Mouse (Mus musculus): ENCODE data around the gene Cgn.

- TF ChIP-seq POLR2A (IDR thresholded peaks at IDR 0.05; ENCODE audit: low read depth, low read length), result no peak
- TF ChIP-seq CTCF (conservative IDR thresholded peaks at IDR 0.05; ENCODE audit: insufficient read depth, insufficient read length, low read depth, low read length), result no peak
Measured at GRCm38 (mm10) chr3:94774039-94774438, 12.3 kb downstream of the Cgn start.

All from kidney, adult 2 months (tissue).